Mouse (Mus musculus): Measurements from ENCODE around the gene Flnb.

GRCm38 (mm10) chr14:7888811-7889651 lies 71.3 kb downstream of the Flnb start:
- TF ChIP-seq POLR2A (IDR thresholded peaks at IDR 0.05; ENCODE audit: borderline replicate concordance, extremely low read depth, insufficient read depth, insufficient read length, poor library complexity, severe bottlenecking) (no peak), CTCF (IDR thresholded peaks at IDR 0.05; ENCODE audit: borderline replicate concordance, extremely low read depth, insufficient read depth, insufficient read length) (no peak)
